Mouse (Mus musculus): ENCODE data around the gene Pmm1.

DNA sequence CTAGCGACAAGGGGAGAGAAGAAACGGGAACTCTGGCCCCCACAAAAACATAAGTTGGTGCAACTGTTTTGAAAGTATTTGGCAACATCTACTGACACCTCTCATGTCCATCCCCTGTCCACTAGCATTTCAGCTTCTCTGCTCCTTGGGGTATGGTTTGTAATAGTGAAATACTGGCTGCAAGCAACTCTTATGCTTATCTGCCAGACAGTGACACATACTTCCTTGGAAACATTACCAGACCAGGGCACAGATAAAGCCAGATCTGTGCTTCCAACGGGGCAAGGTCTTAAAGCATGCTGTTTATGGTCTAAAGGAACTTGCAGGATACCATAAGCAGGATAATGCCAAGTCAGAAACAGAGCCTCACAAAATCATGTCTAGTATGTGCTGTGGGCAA, 1.8 kb downstream of the Pmm1 start:
- TF ChIP-seq POLR2A (IDR thresholded peaks at IDR 0.05; ENCODE audit: insufficient read length, low read depth), result no peak
- no peak for TF ChIP-seq POLR2AphosphoS2 (IDR thresholded peaks at IDR 0.05; ENCODE audit: insufficient read length, low read depth)
- TF ChIP-seq TCF12 (IDR thresholded peaks at IDR 0.05; ENCODE audit: insufficient read depth, poor library complexity, severe bottlenecking), result no peak
- no peak for TF ChIP-seq CEBPB (IDR thresholded peaks at IDR 0.05; ENCODE audit: insufficient read depth, poor library complexity, severe bottlenecking)
- TF ChIP-seq SRF (IDR thresholded peaks at IDR 0.05; ENCODE audit: control insufficient read depth, insufficient read length, low read depth), result no peak
- no peak for TF ChIP-seq MAX (IDR thresholded peaks at IDR 0.05; ENCODE audit: low read depth)

Data from myocyte (in vitro differentiated cells).